Mouse (Mus musculus) layer of hippocampus, adult 6 months (tissue): Measurements from ENCODE around the gene Ermn. TPM values are rescaled to one million over a fixed set of nuclear protein-coding genes. Genes with fewer than 3 reads are reported as not detected.

Experiments
- long read RNA-seq, 2 experiments: library from polyadenylated mRNA; unstranded; transcript quantifications; one replicate each; pipeline ENCODE4 v2.0.0; 2019 to 2020
- polyA plus RNA-seq: library from polyadenylated mRNA; unstranded; fragments of <200 nt; fragmentation: Nextera tagmentation; gene quantifications from 2 replicates; pipeline ENCODE4 v1.2.3, GENCODE M21; 2021

Ermn gene
- 35.0 and 36.0 TPM in 2 replicates for polyA plus RNA-seq
- long read RNA-seq, experiment 1, transcript Ermn-201 (3 exons, 3,635 nt) = major isoform, 98 of 115 reads
- long read RNA-seq, experiment 1, partial matches to known transcripts = 4 of 115 reads
- long read RNA-seq, experiment 1, other reads (novel, unspliced or antisense) = 13 of 115 reads
- long read RNA-seq, experiment 2, transcript Ermn-201 (3 exons, 3,635 nt) = major isoform, 425 of 435 reads
- long read RNA-seq, experiment 2, partial matches to known transcripts = 0 of 435 reads
- long read RNA-seq, experiment 2, other reads (novel, unspliced or antisense) = 10 of 435 reads

GRCm38 (mm10) chr2:58052821-58053581, at the start of gene Ermn:
Gene Ermn (minus strand): TSS chr2:58052864.

DNA sequence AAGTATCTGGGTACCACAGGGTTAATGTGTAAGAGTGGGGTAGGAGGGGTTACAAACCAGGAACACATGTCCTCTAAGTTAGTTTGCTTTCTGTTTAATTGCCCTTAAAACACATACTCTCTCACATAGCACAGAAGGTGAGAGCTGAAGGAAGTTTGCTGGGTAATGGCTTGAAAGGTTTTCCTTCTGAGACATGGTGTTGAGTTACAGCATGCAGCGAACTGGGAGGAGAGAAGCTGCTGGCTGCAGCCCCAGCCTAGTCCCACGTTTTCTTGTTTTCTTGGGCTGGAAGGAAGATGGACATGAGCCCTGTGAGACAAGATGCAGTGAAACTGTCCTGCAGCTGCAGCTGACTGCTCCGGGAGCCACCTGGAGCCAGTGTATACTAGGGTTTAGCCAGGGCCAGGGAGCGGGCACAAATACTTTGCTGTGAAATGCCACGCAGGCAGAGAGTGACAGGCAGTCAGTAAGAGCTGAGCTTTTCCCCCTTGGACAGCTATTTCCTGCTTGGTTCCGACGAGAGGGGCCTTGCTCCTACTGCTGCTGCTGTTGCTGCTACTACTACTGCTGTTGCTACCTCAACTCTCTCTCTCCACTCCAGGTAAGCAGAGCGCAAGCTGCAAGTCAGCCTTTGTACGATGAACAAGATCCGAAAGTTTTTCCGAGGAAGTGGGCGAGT, 54.8 kb downstream of the Ermn start, which contains the start of gene Galnt5:
Gene Galnt5, plus strand, starts transcription at position 133 of the 679 bp plus-strand sequence.

Other genes with a start within 250 kb of the Ermn start
- gene Galnt5, start 55.0 kb downstream of the Ermn start, polyA plus RNA-seq = 0.05 TPM in 2 replicates
- gene Cytip, start 142.7 kb upstream of the Ermn start, polyA plus RNA-seq = 0.10 and 0.28 TPM in 2 replicates